Mouse (Mus musculus): ENCODE data around the gene Gm16427.
"Not testable (repeated sequence)": the region's sequence is repeated elsewhere in the genome, so short reads cannot be mapped to it uniquely, and the experiment has no call there.

Gm16427 gene

DNA sequence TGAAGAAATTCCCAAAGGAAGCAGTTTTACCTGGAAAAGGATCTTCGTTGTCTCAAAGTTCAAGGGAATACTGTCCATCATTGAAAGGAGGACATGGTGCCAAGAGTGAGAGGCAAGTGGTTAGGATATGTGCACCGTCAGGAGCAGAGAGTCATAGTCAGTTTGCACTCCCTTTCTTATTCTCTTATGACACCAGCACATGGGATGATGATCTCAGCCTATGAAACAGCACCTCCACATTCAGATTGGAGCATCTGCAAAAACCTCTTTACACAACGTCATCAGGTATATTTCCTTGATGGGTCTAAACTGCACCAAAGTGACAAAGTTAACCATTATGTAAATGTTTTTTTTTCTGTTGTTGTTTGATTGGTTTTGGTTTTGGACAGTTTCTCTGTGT, at the start of gene Gm16427:
Gene Gm16427 (minus strand): TSS at position 101 of the 400 bp plus-strand sequence.
- not testable (repeated sequence) for DNase-seq (ENCODE audit: low spot score)

Data from testis, postnatal 10 days (tissue).